Mouse (Mus musculus): ENCODE results near the gene Mif4gd. TPM values are rescaled to one million over a fixed set of nuclear protein-coding genes. Genes with fewer than 3 reads are reported as not detected.
A peak's percentile ranks its signal among the peaks of the same experiment; 100 is the strongest.

Gene Mif4gd
- total and polyA plus RNA-seq, 3 experiments, result 42.0 to 62.9 TPM; not detected in 1

DNA sequence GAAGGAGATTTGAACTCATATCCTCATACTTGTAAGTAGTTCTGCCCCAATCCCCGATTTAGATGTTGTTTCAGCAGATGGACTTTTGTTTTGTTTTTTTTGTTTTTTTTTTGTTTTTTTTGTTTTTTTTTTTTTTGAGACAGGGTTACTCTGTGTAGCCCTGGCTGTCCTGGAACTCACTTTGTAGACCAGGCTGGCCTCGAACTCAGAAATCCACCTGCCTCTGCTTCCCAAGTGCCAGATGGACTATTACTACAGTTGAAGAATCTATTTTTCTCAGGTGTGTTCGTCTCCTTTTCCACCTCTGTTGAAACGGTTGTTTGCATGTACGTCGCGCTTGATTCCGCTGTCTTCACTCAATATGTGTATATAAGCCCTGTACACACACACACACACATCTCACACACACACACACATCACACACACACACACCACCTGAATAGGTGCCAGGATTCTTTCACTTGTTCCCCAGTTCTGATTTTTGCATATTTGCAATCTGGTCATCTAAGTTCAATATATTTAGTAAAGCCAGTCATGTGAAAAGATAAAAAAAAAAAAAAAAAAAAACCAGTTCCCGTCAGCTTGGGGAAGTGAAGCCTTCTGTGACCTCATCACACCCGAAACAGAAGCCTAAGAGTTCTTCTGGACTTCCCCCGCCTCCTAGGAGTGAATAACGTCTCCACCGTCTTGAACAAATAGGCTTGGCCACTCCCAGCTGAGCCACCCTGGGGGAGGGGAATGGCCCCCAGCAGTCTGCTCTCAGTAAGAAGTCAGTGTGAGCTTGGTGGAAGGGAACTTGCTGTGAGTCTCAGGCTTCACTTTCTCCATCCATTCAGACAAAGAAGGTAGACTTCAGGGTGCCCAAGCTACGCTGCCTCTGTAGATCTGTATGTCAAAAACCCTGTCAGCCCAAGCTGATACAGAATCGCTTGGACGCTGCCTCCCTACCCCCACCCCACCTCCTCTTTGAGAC, 18.0 kb upstream of the Mif4gd start:
- Histone ChIP-seq H3K36me3 (ENCODE audit: control insufficient read depth in 1 of 2, insufficient read depth in 2 of 2, low read length in 2 of 2) (peaks cover 0 to 9% of the 10 kb centered on the region in 2 experiments; a peak in 2 of 4 replicates), H3K4me3 (ENCODE audit: control insufficient read depth in 1 of 2, insufficient read depth in 1 of 2, low read depth in 2 of 2, low read length in 2 of 2) (peak overlapping the region; percentile 47 to 49), H3K27me3 (ENCODE audit: control insufficient read depth in 1 of 2, insufficient read depth in 2 of 2, low read length in 2 of 2) (no peaks in the 10 kb centered on the region), H3K79me2 (ENCODE audit: control insufficient read depth, insufficient read depth, low read length, poor library complexity) (peaks cover 18% of the 10 kb centered on the region), H3K4me1 (ENCODE audit: control insufficient read depth in 1 of 2, insufficient read depth in 2 of 2, low read length in 2 of 2) (peaks cover 6 to 29% of the 10 kb centered on the region in 2 experiments), H3K9ac (ENCODE audit: control insufficient read depth, low read depth, low read length, poor library complexity, severe bottlenecking) (peak overlapping the region; percentile 63), H3K27ac (ENCODE audit: control insufficient read depth, low read depth, low read length) (peak overlapping the region; percentile 91), H3K9me3 (replicated peaks; ENCODE audit: insufficient read depth, low read length) (no peaks in the 10 kb centered on the region)
- peak; percentile 93 for DNase-seq (ENCODE audit: low read depth, low spot score)
- peak; percentile 32; the same call in 1 of the 2 replicates for TF ChIP-seq TCF12 (IDR thresholded peaks at IDR 0.05; ENCODE audit: low read depth, low read length)
- peak; percentile 91 for TF ChIP-seq ETS1 (IDR thresholded peaks at IDR 0.05; ENCODE audit: low read depth, low read length)
- peak; percentile 51 for TF ChIP-seq USF1 (IDR thresholded peaks at IDR 0.05; ENCODE audit: low read depth, low read length)
- peak; percentile 99 for TF ChIP-seq ZNF384 (IDR thresholded peaks at IDR 0.05; ENCODE audit: low read depth, low read length)
- TF ChIP-seq POLR2A (IDR thresholded peaks at IDR 0.05; ENCODE audit: control insufficient read depth in 1 of 2, insufficient read depth in 1 of 2, low read depth in 1 of 2, low read length in 2 of 2, poor library complexity in 1 of 2), result peak in 1 of 2 experiments; percentile 58; a peak in 2 of 4 replicates
- TF ChIP-seq ZC3H11A (IDR thresholded peaks at IDR 0.05; ENCODE audit: low read depth, low read length), result no peak
- no peak for TF ChIP-seq BHLHE40 (IDR thresholded peaks at IDR 0.05; ENCODE audit: borderline replicate concordance, low read depth, low read length)
- no peak; the same call in 1 of the 2 replicates for TF ChIP-seq KAT2A (conservative IDR thresholded peaks at IDR 0.05; ENCODE audit: low read depth, low read length)
- TF ChIP-seq RCOR1 (IDR thresholded peaks at IDR 0.05; ENCODE audit: low read depth, low read length), result peak; percentile 94
- TF ChIP-seq MEF2A (IDR thresholded peaks at IDR 0.05; ENCODE audit: extremely low read depth, insufficient replicate concordance, low read depth, low read length, poor library complexity, severe bottlenecking), result no peak
- 0 out of 2 replicates have a peak, but pooled peaks have one; percentile 15 for TF ChIP-seq ELF1 (IDR thresholded peaks at IDR 0.05; ENCODE audit: low read depth, low read length)
- TF ChIP-seq NRF1 (IDR thresholded peaks at IDR 0.05; ENCODE audit: insufficient read depth, low read depth, low read length, poor library complexity, severe bottlenecking), result no peak
- no peak for TF ChIP-seq USF2 (IDR thresholded peaks at IDR 0.05; ENCODE audit: borderline replicate concordance in 1 of 2, insufficient read depth in 1 of 2, low read depth in 1 of 2, low read length in 2 of 2)
- TF ChIP-seq HCFC1 (IDR thresholded peaks at IDR 0.05; ENCODE audit: low read depth, low read length), result peak; percentile 79
- 0 out of 2 replicates have a peak, but pooled peaks have one; percentile 31 for TF ChIP-seq POLR2AphosphoS2 (IDR thresholded peaks at IDR 0.05; ENCODE audit: low read length)
- peak; percentile 55 for TF ChIP-seq TBP (IDR thresholded peaks at IDR 0.05; ENCODE audit: low read depth, low read length)
- TF ChIP-seq SIN3A (IDR thresholded peaks at IDR 0.05; ENCODE audit: low read length), result peak; percentile 76; the same call in 1 of the 2 replicates
- peak; percentile 58 for TF ChIP-seq MXI1 (IDR thresholded peaks at IDR 0.05; ENCODE audit: low read depth, low read length)
- TF ChIP-seq MYC (IDR thresholded peaks at IDR 0.05; ENCODE audit: low read depth, low read length), result no peak
- peak; percentile 49; the same call in 1 of the 2 replicates for TF ChIP-seq NELFE (IDR thresholded peaks at IDR 0.05; ENCODE audit: low read depth, low read length)
- TF ChIP-seq CHD2 (IDR thresholded peaks at IDR 0.05; ENCODE audit: low read length), result peak; percentile 39; the same call in 1 of the 2 replicates
- TF ChIP-seq RAD21 (IDR thresholded peaks at IDR 0.05; ENCODE audit: low read depth, low read length), result no peak; the same call in 1 of the 2 replicates
- no peak for TF ChIP-seq CTCF (IDR thresholded peaks at IDR 0.05 in 2 of 3, conservative IDR thresholded peaks at IDR 0.05 in 1 of 3; ENCODE audit: control insufficient read depth in 1 of 3, insufficient read depth in 1 of 3, low read depth in 2 of 3, low read length in 3 of 3, poor library complexity in 1 of 3, severe bottlenecking in 1 of 3)
- TF ChIP-seq MAZ (IDR thresholded peaks at IDR 0.05; ENCODE audit: low read depth, low read length), result peak; percentile 95
- peak; percentile 47; the same call in 1 of the 2 replicates for TF ChIP-seq ZMIZ1 (IDR thresholded peaks at IDR 0.05; ENCODE audit: low read depth, low read length)
- TF ChIP-seq JUND (IDR thresholded peaks at IDR 0.05; ENCODE audit: low read depth, low read length), result no peak
- peak; percentile 44 for TF ChIP-seq MYB (IDR thresholded peaks at IDR 0.05; ENCODE audit: low read depth, low read length)
- TF ChIP-seq MAX (IDR thresholded peaks at IDR 0.05; ENCODE audit: low read length), result peak; percentile 48; the same call in 1 of the 2 replicates
- TF ChIP-seq EP300 (IDR thresholded peaks at IDR 0.05; ENCODE audit: low read depth in 1 of 2, low read length in 2 of 2), result peak; percentile 52 to 58; a peak in 3 of 4 replicates
- TF ChIP-seq TAL1 (IDR thresholded peaks at IDR 0.05; ENCODE audit: low read length), result no peak
- TF ChIP-seq CHD1 (IDR thresholded peaks at IDR 0.05; ENCODE audit: low read depth, low read length), result 0 out of 2 replicates have a peak, but pooled peaks have one; percentile 54
- TF ChIP-seq GABPA (IDR thresholded peaks at IDR 0.05; ENCODE audit: low read depth, low read length), result no peak
- TF ChIP-seq POLR2AphosphoS5 (IDR thresholded peaks at IDR 0.05; ENCODE audit: borderline replicate concordance, low read depth, low read length), result no peak
- TF ChIP-seq MAFK (IDR thresholded peaks at IDR 0.05; ENCODE audit: borderline replicate concordance, low read depth, low read length), result no peak

Measured in MEL (cell line).